Mouse (Mus musculus): ENCODE measurements around the gene Ttc7b. TPM values are rescaled to one million over a fixed set of nuclear protein-coding genes. Genes with fewer than 3 reads are reported as not detected.

Ttc7b gene
- polyA plus RNA-seq, 2 experiments: 7.3 to 28.1 TPM

- no peaks in the 10 kb centered on the region for H3K4me1 ChIP-seq (ENCODE audit: control insufficient read depth, insufficient read depth, low read length)
- H3K27ac ChIP-seq (replicated peaks; ENCODE audit: low read depth, low read length): no peak overlapping the region
- H3K27me3 ChIP-seq (ENCODE audit: control insufficient read depth, insufficient read depth, low read length): no peaks in the 10 kb centered on the region
- peaks cover 7% of the 10 kb centered on the region; the same call in 1 of the 2 replicates for H3K36me3 ChIP-seq (ENCODE audit: control insufficient read depth, insufficient read depth, low read length)
- no peak overlapping the region for H3K4me2 ChIP-seq (replicated peaks; ENCODE audit: low read depth, low read length, severe bottlenecking)
- DNase-seq (ENCODE audit: low spot score) (no peak), ATAC-seq (ENCODE audit: low FRiP score, low read depth) (no peak)
- H3K4me3 ChIP-seq (replicated peaks; ENCODE audit: low read length): no peak overlapping the region
- no peak overlapping the region for H3K9ac ChIP-seq (ENCODE audit: low read depth, low read length, severe bottlenecking)
- no peak for TF ChIP-seq POLR2A (IDR thresholded peaks at IDR 0.05; ENCODE audit: borderline replicate concordance, extremely low read depth, insufficient read depth, insufficient read length)
- no peaks in the 10 kb centered on the region for H3K9me3 ChIP-seq (ENCODE audit: control insufficient read depth, low read length)
These were observed 44.3 kb downstream of the Ttc7b start for GRCm38 (mm10) chr12:100476351-100476750.

- Histone ChIP-seq H3K27ac (replicated peaks; ENCODE audit: low read depth, low read length) (no peak overlapping the region), H3K4me2 (replicated peaks; ENCODE audit: low read depth, low read length, severe bottlenecking) (no peak overlapping the region), H3K36me3 (ENCODE audit: control insufficient read depth, insufficient read depth, low read length) (peaks cover 4% of the 10 kb centered on the region; the same call in 1 of the 2 replicates), H3K4me1 (ENCODE audit: control insufficient read depth, insufficient read depth, low read length) (no peaks in the 10 kb centered on the region), H3K27me3 (ENCODE audit: control insufficient read depth, insufficient read depth, low read length) (no peaks in the 10 kb centered on the region), H3K9ac (ENCODE audit: low read depth, low read length, severe bottlenecking) (no peak overlapping the region), H3K4me3 (replicated peaks; ENCODE audit: low read length) (no peak overlapping the region), H3K9me3 (ENCODE audit: control insufficient read depth, low read length) (no peaks in the 10 kb centered on the region)
- DNase-seq (ENCODE audit: low spot score) (no peak), ATAC-seq (ENCODE audit: low FRiP score, low read depth) (no peak)
- TF ChIP-seq POLR2A (IDR thresholded peaks at IDR 0.05; ENCODE audit: borderline replicate concordance, extremely low read depth, insufficient read depth, insufficient read length): no peak
- WGBS: 84% methylated on average over 3 of the region's 3 CpGs
These were observed 45.1 kb downstream of the Ttc7b start for GRCm38 (mm10) chr12:100475489-100475888.

- Histone ChIP-seq H3K9ac (ENCODE audit: low read depth, low read length, severe bottlenecking) (no peak overlapping the region), H3K9me3 (ENCODE audit: control insufficient read depth, low read length) (no peaks in the 10 kb centered on the region), H3K4me3 (replicated peaks; ENCODE audit: low read length) (no peak overlapping the region), H3K36me3 (ENCODE audit: control insufficient read depth, insufficient read depth, low read length) (peaks cover 4% of the 10 kb centered on the region; the same call in 1 of the 2 replicates), H3K4me1 (ENCODE audit: control insufficient read depth, insufficient read depth, low read length) (no peaks in the 10 kb centered on the region), H3K4me2 (replicated peaks; ENCODE audit: low read depth, low read length, severe bottlenecking) (no peak overlapping the region), H3K27ac (replicated peaks; ENCODE audit: low read depth, low read length) (no peak overlapping the region), H3K27me3 (ENCODE audit: control insufficient read depth, insufficient read depth, low read length) (no peaks in the 10 kb centered on the region)
- TF ChIP-seq POLR2A (IDR thresholded peaks at IDR 0.05; ENCODE audit: borderline replicate concordance, extremely low read depth, insufficient read depth, insufficient read length): no peak
- DNase-seq (ENCODE audit: low spot score) (no peak), ATAC-seq (ENCODE audit: low FRiP score, low read depth) (no peak)
- WGBS: 80% methylated on average over 3 of the region's 3 CpGs
These were observed 45.8 kb downstream of the Ttc7b start for GRCm38 (mm10) chr12:100474661-100475321.

GRCm38 (mm10) chr12:100470295-100470694, 50.3 kb downstream of the Ttc7b start:
- 83% methylated on average over 9 of the region's 9 CpGs for WGBS
- no peak for TF ChIP-seq POLR2A (IDR thresholded peaks at IDR 0.05; ENCODE audit: borderline replicate concordance, extremely low read depth, insufficient read depth, insufficient read length)
- Histone ChIP-seq H3K4me2 (replicated peaks; ENCODE audit: low read depth, low read length, severe bottlenecking) (no peak overlapping the region), H3K27me3 (ENCODE audit: control insufficient read depth, insufficient read depth, low read length) (no peaks in the 10 kb centered on the region), H3K4me1 (ENCODE audit: control insufficient read depth, insufficient read depth, low read length) (no peaks in the 10 kb centered on the region), H3K9me3 (ENCODE audit: control insufficient read depth, low read length) (no peaks in the 10 kb centered on the region), H3K27ac (replicated peaks; ENCODE audit: low read depth, low read length) (no peak overlapping the region), H3K36me3 (ENCODE audit: control insufficient read depth, insufficient read depth, low read length) (peaks cover 7% of the 10 kb centered on the region), H3K4me3 (replicated peaks; ENCODE audit: low read length) (no peak overlapping the region), H3K9ac (ENCODE audit: low read depth, low read length, severe bottlenecking) (no peak overlapping the region)
- ATAC-seq (ENCODE audit: low FRiP score, low read depth) (no peak), DNase-seq (ENCODE audit: low spot score) (no peak)

GRCm38 (mm10) chr12:100469503-100470293, 50.9 kb downstream of the Ttc7b start:
- Histone ChIP-seq H3K9ac (ENCODE audit: low read depth, low read length, severe bottlenecking) (no peak overlapping the region), H3K9me3 (ENCODE audit: control insufficient read depth, low read length) (no peaks in the 10 kb centered on the region), H3K27me3 (ENCODE audit: control insufficient read depth, insufficient read depth, low read length) (no peaks in the 10 kb centered on the region), H3K27ac (replicated peaks; ENCODE audit: low read depth, low read length) (no peak overlapping the region), H3K4me3 (replicated peaks; ENCODE audit: low read length) (no peak overlapping the region), H3K4me1 (ENCODE audit: control insufficient read depth, insufficient read depth, low read length) (no peaks in the 10 kb centered on the region), H3K36me3 (ENCODE audit: control insufficient read depth, insufficient read depth, low read length) (peaks cover 7% of the 10 kb centered on the region), H3K4me2 (replicated peaks; ENCODE audit: low read depth, low read length, severe bottlenecking) (no peak overlapping the region)
- ATAC-seq (ENCODE audit: low FRiP score, low read depth) (no peak), DNase-seq (ENCODE audit: low spot score) (no peak)
- WGBS: 88% methylated on average over 7 of the region's 7 CpGs
- TF ChIP-seq POLR2A (IDR thresholded peaks at IDR 0.05; ENCODE audit: borderline replicate concordance, extremely low read depth, insufficient read depth, insufficient read length): no peak

Data from limb, embryonic 14.5 days (tissue).